Mouse (Mus musculus) gastrocnemius, postnatal 14 days (tissue): ENCODE data around the gene Diexf. TPM values are rescaled to one million over a fixed set of nuclear protein-coding genes. Genes with fewer than 3 reads are reported as not detected.

Experiments
- DNase-seq: peaks from one replicate; pipeline ENCODE4 v3.0.0; 2021; ENCODE audit warnings: mixed read lengths
- intact Hi-C: fragments of 180-260 bp; cut with DNase I; formaldehyde crosslinking; loops from one replicate; pipeline ENCODE4 v1.15.1; 2025; ENCODE audit warnings: low total_unique reads
- total RNA-seq, 2 experiments: library from RNA; stranded (reverse); gene quantifications; 2 replicates each; pipeline ENCODE4 v1.2.3; 2021

Diexf gene
- total RNA-seq, 2 experiments from 2014 or later = 7.2 to 9.5 TPM

DNA sequence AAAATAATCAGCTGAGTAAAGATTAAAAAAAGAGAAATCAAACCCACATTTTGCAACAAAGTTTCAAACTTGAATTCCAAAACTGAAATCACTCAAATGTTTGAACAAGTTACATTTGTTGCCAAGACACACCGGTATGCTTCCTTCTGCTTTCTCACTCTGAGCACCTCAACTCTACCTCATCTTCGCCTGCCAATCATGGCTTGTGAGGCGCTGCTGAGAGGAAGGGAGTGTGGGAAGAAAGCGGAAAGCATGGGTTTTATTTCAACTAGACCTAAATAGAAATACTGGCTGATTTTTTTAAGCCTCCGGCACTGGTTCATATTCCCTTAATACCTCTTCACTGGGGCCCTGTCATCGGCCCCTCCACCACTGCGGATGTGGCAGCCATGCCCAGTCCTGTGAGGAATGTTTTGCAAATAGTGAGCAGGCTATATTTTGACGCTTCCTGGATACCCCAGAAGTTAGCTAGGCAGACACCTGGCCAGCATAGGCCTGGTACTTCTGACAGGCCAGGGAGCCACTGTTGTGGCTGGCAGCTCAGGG is 12.5 kb upstream of the Diexf start:
- intact Hi-C loops = no loop called here
- DNase-seq = no peak

DNA sequence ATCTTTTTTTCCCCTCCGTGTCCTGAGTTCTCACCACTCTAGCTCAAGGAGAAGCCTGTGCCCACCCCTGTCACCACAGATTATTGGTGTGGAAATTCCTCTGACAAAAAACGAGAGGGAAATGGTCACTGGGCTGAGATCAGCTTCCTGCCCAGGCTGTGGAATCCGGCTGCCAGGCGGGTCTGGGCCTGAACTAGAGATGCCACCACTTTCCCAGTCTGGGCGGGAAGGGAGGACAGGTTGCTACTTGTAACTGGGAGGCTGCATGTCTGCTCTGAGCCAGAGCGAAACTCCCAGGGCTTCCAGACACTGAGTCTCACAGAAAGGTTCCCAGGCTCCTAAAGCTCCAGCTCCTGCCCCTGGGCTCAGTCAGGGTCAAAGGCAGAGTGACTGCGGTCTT is 11.0 kb upstream of the Diexf start:
- intact Hi-C loops = no loop called here
- DNase-seq = no peak

DNA sequence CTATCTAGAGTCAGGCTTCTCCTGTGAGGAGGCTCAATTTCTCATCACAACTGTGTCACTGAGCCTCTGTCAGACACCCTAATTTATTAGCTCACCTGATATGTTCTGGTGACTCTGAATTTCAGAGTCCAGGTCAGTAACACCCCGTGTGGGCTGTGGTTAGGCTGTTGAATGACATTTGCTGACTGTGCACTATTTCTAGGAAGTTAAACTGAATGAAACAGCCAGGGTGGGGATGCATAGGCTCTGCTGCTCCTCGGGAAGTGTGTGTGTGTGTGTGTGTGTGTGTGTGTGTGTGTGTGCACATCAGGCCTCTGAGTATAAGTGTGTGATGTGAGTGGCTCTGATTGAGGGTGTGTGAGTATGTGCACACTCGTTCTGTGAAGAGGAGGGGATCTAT is 8.6 kb upstream of the Diexf start:
- intact Hi-C loops = no loop called here
- DNase-seq = no peak

DNA sequence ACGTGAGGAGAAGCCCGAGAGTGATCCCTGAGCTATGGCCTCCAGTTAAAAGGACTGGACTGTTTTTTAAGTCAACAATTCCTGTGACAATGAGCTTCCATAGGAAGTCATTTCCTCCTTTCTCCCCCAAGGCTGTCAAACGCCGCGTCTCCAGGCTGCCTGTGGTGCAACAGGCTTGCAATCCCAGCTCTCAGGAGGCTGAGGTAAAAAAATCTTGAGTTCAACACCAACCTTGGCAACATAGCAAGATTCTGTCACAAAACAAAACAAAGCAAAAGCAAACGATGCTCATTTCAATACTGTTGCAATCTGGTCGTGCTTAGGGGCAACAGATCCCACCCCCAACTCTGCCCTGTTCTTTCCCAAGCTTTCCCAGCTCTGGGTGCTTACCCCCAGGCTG is 8.0 kb upstream of the Diexf start:
- DNase-seq = no peak
- intact Hi-C loops = no loop called here

DNA sequence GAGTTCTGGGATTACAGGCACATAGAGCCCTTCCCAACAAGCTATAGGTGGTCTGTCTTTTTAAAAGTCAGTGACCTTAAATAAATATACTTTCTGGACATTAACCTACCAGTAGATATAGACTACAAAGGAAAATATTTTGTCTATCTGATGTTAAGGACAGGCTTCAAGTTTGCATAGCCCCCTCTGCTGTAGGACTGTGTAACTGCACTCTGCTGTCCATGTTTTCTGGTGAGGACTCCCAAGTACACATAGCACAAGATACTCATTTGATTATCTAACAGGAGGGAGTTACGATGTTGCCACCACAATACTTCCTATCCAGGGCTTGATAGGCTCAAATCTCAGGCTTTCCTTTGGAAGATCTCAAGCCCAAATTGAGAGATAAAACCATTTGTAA is 3.7 kb upstream of the Diexf start:
- intact Hi-C loops = no loop called here
- DNase-seq = no peak

DNA sequence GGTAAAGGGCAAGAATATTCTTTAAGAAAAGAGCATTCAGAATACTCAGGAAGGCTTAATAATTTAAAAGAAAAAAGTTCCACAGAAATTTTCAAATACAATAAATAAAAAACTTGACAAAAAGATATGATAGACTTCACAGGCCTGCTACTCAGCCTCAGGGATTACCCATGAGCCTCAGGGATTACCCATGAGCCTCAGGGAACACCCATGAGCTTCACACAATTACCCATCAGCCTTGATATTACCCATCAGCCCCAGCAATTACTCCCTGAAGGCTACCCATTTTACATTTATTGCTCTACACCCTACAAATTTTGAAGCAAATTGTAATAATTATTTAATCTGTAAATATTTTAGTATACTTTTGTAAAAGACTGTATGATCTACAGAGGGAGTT is 2.3 kb upstream of the Diexf start:
- no peak for DNase-seq
- intact Hi-C loops = no loop called here

DNA sequence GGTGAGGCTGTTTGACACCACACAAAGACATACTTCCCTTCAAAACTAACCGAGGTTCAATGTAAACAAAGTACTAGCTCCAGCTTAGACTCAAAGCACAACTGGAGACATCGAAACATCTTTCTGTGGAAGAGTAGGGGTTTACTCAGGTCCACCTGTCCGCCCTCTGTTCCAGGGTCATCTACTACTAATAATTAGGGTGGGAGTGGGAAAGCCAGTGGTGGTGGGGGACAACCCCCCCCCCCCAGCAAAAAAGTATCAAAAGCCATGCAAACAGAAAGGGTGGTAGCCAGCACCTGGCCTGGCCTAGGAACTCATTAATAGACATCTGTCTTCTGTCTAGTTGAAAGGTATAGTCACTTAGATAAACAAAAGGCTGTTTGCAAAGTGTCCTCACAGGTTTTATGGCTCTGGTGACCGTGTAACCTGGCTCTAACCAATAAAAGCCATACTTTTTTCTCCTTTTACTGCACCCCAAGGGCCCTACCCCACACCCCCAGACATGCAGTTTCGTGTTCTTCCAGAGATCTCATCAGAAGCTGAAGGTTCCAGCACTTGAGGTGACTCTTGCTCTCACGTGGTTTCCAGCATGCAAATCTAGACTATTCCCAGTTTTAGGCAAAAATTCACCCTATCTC is 1.4 kb upstream of the Diexf start:
- no peak for DNase-seq
- intact Hi-C loops = no loop called here

DNA sequence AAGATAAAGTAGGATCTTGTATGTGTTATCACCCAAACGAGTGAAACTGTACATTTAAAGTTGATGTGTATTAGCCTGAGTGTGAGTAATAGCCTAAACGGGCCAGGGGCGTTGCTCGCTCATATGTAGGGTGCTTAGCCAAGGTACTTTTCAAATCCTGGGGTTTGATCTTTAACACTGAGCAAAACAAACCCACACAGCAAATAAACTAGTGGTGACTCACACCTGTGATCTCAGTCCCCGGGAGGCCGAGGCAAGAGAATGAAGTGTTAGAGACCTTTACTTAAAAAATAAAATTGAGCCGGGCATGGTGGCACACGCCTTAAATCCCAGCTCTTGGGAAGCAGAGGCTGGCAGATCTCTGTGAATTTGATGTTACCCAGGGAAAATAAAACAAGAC is 767 bp upstream of the Diexf start:
- DNase-seq = no peak
- intact Hi-C loops = no loop called here

DNA sequence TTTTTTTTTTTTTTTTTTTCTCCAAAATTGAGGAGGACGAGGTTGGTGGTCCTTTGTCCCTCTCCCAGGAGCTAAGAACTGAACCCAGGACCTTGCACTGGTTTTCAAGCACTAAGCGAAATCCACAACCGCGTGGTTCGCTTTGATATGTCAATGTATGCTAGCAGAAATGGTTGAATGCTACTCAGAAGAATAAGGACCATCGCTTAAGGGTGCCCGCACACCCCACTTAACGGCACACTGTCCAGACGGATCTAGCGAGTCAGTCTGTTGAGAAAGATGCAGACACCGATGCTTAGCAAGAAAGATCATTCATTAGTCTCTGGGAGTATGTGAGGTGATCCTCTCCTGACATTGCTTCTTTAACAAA is 369 bp upstream of the Diexf start:
- no peak for DNase-seq
- intact Hi-C loops = no loop called here

DNA sequence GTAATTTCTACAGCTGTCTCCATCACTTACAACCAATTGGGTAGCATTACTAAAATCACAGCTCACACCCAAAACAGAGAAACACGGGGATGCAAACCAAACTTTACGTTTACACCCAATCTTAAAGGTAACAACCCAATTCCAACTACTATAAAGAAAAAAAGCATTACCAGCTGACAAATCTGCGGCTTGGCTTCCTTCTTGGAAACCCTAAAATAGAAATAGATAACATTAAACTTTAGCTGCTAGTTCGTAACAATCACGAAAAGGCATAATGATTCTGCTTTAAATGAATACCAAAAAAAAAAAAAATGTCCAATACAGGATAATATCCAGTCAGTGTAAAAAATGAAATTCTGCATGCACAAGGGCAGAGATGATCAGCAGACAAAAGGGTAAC is 751 bp downstream of the Diexf start:
- no peak for DNase-seq
- intact Hi-C loops = no loop called here

DNA sequence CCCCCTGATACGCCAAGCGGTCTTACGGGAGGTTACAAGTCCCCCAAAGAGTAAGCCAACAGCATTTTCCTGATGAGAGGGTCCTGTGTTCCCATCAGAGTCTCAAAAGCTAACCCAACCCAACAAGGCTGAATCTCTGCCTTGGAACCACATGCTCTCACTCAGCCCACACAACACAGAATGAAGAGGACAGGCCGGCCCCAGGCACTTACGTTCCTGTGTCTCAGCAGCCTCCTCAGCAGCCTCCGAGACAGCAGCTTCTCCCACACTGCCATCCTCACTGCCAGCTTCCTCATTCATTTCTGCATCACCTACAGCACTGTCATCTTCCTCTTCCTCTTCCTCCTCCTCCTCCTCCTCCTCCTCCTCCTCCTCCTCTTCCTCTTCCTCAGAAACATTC is 2.0 kb downstream of the Diexf start:
- intact Hi-C loops = no loop called here

DNA sequence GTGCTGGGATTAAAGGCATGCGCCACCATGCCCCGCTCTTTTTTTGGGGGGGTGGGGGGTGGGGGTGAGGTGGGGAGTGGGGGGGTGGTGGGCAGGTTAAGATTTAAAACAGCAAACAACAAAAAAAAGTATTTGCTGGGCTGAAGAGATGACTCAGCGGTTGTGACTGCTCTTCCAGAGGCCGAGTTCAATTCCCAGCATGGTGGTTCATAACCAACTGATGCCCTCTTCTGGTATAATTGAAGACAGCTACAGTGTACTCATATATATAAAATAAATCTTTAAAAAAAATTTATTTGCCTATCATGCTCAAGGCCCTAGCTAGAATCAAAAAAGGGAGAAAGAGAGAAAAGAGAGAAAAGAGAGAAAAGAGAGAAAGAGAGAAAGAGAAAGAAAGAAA is 4.2 kb downstream of the Diexf start:
- no peak for DNase-seq
- intact Hi-C loops = loop anchor here (2.0 kb wide), 1 partner anchor 125 kb away; no protein-coding TSS in a partner anchor

More for the DNA sequence above, 2.0 kb downstream of the Diexf start:
- DNase-seq = no peak

DNA sequence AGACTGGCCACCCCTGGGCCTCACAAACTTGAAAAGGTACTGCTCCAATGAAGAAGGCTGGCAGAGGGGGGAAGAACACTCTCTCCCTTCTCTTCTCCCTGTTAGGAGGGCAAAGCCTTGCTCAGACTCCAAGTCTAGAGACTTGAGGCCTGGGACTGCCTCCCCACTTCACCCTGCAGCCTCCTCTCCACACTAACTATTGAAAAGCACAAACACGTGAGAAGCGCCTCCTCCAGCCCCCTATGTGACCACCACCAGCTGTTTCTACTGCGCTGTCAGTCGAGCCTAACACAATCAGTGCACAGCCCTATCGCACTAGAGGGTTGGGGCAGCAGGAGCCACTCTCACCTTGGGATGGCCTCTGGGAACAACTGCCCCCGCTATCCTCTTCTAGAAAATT is 6.8 kb downstream of the Diexf start:
- no peak for DNase-seq
- intact Hi-C loops = no loop called here

DNA sequence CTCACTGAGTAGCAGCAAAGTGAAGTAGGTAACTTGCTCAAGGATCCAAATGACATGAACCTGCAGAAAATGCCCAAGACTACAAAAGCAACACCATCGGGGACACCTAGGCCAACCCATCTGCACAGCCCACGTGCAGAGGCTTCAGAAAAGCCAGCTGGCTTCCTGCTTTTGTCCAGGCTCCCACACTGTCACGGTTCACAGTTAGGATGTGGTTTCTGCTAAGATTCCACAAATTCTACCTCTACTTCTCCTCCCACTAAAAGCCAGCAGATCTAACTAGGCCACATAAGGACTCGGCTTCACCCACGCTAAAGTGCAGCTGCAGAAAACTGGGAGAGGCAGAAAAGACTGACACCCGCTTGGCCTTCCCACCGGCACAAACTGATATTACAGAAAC is 7.3 kb downstream of the Diexf start:
- intact Hi-C loops = no loop called here
- no peak for DNase-seq

DNA sequence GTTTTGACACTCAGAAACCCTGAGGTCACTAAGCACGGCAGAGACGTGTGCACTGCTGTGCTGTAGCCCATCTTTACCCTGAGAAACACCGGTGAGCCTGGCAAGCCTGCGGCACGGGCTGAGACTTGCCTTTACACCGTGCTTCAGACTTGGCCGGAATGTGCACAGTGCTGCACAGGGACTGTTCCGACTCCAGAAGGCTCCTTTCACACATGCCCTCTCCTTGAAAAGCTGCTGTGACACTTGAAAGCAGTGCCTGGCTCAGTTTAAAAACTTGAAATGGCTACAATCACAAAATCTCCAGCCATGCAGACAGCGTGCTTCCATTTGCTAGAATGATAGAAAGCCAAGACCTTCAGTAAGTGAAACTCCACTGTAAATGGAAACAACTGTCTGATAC is 18.0 kb downstream of the Diexf start:
- DNase-seq = no peak
- intact Hi-C loops = no loop called here

DNA sequence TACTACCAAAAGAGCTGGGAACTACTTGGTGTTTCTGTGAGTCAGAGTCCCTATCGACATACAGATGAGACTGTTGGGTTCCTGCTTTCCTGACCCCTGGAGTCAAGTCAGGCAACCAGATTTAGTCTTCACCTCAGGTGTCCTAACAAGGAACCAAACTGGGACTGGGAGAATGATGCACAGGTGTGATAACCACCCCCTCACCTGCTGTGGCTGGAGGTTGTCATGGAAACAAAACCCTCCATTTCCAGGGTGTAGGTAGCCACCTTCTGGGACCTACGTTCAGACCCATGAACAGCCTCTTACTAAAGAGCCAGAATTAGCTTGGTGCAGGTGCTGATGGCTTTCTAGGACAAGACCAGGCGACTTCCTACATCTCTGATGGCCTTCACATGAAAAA is 27.1 kb downstream of the Diexf start:
- intact Hi-C loops = no loop called here
- no peak for DNase-seq

DNA sequence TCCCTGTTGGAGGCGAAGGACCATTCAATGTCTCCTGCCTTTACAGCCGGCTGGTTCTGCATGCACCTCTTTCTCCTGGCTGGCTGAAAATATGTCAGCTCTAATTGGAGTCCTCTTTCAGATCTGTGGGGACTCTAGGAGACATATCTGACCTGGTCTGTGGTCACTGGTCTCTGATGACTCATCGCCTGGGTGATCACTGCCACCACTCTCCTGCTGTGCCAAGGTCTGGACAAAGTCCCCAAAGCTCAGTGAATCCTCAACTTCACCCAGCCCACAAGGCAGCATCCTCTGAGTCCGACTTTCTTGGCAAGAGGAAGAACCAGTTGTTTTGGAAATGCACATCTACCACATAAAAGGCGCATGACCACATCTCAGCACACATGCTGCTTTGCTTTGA is 27.5 kb downstream of the Diexf start:
- DNase-seq = no peak
- intact Hi-C loops = no loop called here

DNA sequence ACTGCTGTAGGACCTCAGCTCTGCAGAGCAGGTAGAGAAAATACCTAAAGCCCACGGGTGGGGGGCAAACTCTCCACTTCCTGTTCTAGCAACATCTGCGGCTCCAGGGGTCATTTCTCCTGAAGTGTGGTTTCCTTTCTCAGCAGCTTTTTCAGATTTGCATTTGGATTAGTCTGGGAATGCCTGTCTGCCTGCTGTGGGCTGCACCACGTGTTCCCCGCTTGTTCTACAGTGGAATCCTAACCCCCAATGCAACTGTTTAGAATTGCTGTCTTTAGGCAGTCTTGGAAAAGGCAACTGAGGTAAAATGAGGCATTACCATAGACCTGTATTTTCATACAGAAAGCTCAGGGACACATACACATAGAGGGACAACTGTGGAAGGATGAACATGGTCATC is 28.0 kb downstream of the Diexf start:
- intact Hi-C loops = no loop called here
- no peak for DNase-seq

DNA sequence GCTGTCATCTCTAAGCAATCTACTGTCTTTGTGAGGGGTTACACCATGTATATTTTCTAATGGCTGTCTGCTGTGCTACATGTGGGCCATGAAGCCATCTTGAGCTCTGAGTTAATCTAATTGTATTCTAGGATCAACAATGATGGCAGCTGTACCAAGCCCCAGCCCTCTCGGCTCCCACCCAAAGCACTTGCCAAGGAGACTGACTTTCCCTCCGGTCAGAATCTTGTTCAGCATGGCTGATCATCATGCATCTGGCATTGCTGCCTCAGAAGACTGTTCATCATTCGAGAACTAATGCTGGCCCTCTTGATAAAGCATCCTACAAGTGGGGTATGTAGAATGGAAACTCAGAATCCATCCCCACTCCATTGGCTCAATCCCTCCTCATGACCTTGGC is 31.1 kb downstream of the Diexf start:
- intact Hi-C loops = no loop called here
- DNase-seq = no peak

DNA sequence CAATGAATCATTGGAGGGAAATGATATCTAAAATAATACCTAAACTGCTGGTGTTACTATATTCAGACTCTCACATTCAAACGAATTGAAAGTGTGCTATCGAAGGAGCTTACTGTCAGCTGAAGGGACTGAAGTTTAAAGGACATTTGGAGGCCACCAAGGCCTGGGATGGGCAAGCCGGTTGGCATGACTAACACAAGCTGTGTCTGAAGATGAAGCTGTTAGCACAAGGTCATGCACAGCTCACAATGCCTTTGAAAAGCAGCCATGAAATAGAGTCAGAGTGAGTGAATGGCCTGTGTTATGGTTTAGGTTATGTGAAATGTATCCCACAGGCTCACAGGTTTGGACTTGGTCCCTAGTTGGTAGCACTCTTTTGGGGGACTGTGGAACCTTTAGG is 36.5 kb downstream of the Diexf start:
- intact Hi-C loops = no loop called here
- DNase-seq = no peak

DNA sequence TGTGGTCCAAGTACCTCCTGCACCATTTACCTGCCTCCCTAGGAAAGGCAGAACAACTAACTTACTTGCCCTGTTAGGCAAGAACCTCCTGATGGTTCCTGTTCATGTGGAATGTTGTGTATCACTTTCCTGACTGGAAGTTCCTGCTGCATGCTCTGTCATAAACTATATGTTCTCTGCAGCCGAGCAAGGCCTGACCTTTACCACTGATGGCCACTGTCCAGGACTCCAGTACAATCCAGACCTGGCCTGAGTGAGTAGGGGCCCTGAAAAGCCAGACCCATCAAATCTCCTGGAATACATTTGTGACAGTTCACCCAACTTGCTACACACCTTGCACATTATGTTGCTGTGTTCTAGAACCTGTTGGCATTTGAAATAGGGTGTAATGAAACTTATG is 37.3 kb downstream of the Diexf start:
- intact Hi-C loops = no loop called here
- no peak for DNase-seq

DNA sequence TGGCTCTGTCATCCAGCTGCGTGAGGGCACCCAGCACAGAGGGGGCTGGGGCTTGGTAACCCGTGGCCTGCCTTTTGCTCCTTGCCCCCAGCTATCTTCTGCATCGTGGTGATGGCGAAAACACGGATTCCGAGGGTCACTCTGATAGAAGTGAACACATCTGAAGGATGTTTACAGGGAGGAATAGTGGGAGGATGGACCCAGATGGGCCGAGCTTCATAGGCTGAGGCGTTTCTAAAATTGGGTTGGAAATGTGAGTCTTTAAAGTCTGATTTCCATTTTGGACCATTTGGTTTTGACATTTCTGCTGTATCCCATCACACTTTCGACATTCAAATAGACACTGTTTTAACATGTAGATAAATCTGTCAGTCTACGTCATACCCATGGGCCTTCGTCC is 39.2 kb downstream of the Diexf start:
- no peak for DNase-seq
- intact Hi-C loops = no loop called here
